Mouse (Mus musculus): ENCODE data around the gene Kansl1. TPM values are rescaled to one million over a fixed set of nuclear protein-coding genes. Genes with fewer than 3 reads are reported as not detected.

Kansl1 gene
- total RNA-seq, 4 experiments from 2014 or later = 18.5 to 22.2 (median 20.7) TPM

DNA sequence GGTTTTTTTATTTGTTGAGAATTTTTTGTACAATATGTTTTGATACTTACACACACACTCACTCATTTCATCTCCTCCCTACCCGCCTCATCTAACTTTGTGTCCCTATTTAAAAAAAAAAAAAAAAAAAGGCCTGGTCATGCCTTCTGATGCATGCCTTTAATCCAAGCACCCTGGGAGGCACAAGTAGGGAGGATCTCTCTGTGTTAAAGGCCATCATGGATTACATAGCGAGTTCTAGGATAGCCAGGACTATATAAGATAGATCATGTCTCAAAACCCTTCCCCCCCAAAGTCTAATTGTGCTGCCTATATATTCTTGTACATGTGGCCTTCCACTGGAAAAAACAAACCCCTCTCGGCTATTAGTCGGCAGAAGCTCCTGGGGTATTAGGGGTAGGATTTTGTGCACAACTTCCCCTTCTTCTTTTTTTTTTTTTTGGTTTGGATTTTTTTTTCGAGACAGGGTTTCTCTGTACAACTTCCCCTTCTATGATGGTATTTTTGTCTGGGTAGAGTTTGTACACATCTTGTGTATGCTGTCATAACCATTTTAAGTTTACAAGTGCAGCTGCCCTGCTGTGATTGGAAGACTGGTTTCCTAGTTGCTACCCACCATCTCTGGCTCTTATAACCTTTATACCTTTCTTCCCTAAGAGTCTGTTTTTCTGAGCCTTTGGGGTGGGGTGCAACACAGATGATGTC is 101.0 kb downstream of the Kansl1 start:
- DNase-seq (ENCODE audit: low spot score in 2 of 2) = no peak

- no peak for DNase-seq (ENCODE audit: low spot score in 2 of 2)
Measured at GRCm38 (mm10) chr11:104363823-104364600, 104.6 kb downstream of the Kansl1 start.

DNA sequence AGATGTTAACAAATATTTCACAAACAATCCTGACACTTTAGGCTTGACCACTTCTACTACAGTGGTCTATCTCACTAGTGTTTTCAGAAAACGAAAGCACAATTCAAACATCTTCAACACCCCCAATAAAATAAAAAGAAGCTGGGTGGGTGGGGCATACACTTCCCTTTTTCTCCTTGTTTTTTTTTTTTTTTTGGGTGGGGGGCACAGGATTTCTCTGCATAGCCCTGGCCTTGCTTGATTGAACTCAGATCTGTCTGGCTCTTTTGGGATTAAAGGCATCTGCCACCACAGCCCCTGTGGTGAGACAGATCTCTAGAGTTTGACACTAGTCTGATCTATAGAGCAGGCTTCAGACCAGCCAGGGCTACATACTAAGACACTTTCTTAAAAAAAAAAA is 106.0 kb downstream of the Kansl1 start:
- no peak for DNase-seq (ENCODE audit: low spot score in 2 of 2)

- DNase-seq (ENCODE audit: low spot score in 2 of 2) = no peak
Measured at GRCm38 (mm10) chr11:104361790-104362189, 106.9 kb downstream of the Kansl1 start.

DNA sequence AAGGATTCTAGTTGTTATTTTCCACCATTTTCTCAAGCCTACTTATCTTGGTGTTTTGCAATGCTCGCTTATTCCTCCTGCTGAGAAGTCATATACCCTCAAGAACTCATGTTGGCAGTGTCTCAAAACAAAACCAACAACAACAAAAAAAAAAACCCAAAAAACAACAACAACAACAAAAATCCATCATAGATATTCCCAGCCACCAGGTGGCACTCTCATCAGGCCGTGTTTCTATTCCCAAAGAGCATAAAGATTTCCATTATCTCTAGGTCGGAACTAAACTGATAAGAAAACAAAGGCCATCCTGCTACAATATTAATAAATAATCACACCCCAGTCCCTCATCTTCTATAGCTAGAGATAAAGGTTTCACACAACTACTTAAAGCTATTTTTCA is 121.7 kb downstream of the Kansl1 start:
- DNase-seq (ENCODE audit: low spot score in 2 of 2) = no peak

GRCm38 (mm10) chr11:104334946-104335345 is 133.7 kb downstream of the Kansl1 start:
- no peak for DNase-seq (ENCODE audit: low spot score in 2 of 2)

- DNase-seq (ENCODE audit: low spot score in 2 of 2) = no peak
Measured at GRCm38 (mm10) chr11:104334115-104334514, 134.5 kb downstream of the Kansl1 start.

DNA sequence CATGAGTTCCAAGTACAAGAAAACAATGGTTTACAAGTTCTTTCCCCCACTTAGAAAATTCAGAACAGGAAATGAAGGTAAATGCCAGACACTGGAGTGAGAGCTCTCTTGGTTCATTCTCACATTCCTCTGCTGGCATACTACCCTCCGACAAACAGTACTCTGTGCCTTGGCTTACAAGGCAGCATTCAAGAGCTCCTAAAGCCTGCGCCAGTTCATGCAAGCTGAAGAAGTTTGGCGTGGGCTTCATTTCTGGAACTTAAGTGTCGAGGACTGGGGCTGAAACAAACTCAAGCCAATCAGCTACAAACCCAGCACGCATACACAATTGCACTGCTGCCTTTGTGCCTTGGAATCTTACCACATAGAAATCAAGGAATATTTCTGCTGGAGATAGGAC is 136.6 kb downstream of the Kansl1 start:
- no peak for DNase-seq (ENCODE audit: low spot score in 2 of 2)

DNA sequence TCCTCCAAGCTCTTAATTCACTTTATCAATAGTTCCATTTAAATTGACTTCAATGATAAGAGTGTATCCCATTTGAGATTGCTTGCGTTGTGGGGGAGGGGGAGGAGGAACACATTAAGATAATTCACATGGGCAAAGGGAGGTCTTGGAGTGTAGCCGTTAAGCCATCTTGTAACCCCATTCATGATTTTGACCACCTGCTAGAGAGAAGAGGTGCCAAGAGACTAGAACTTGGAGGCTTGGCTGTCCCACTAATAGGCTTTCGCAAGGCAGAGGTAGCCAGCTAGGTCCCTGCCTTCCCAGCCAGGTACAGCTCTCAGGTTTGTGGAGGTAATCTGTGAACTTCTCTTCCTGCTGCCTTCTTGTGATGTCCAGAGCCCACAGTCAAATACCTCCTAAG is 137.5 kb downstream of the Kansl1 start:
- DNase-seq (ENCODE audit: low spot score in 2 of 2) = no peak

DNA sequence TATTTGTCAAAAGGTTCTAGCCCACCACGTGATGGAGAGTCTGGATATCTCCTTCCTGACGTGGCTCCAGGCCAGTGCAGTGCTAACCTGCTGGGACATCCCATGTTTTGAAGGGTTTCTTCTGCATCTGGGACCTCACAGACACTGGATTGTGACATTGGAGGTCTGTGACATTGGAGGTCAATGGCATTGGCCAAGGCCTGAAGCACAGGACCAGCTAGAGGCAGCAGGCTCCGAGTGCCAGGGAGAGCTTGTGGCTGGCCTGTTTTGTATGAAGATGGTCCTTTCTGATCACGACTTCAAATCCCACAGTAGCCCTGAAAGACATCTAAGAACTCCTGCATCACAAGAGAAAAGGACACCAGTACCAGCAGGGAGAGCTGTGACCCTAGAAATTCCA is 138.5 kb downstream of the Kansl1 start:
- no peak for DNase-seq (ENCODE audit: low spot score in 2 of 2)

DNA sequence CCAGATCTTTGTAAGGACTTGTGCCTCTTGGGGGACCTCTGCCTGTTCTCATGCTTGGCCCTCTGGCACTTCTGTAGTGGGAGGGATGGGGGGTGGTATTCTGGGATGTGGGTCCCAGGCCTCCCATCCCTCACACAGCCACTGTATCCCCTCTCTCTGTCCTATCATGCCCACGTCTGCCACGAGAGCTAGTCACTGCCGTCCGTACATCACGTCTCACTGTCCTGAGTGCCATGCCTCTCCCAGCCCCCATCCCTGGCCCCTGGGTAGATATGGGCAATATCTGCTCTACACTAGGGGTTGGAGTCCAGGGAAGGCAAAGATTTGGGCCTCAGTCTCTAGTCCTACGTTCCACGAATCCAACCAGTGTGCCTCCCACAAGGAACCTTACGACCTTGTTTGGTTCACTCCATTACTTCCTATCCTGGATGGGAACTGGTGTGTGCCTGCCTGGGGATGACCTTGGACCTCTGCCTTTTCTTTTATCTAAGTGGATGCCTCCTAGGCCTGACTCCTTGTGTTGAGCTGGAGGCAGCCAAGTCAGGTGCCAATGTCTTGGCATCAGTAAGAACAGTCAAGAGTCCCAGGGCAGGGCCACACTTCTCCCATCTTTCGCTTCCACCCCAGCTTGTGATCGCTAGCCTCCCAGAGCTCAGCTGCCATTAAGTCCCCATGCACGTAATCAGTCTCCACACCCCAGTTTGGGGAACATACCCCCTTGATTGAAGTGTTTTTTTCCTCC is 139.3 kb downstream of the Kansl1 start:
- no peak for DNase-seq (ENCODE audit: low spot score in 2 of 2)

- DNase-seq (ENCODE audit: low spot score in 2 of 2) = no peak
Measured at GRCm38 (mm10) chr11:104327946-104328345, 140.7 kb downstream of the Kansl1 start.

DNA sequence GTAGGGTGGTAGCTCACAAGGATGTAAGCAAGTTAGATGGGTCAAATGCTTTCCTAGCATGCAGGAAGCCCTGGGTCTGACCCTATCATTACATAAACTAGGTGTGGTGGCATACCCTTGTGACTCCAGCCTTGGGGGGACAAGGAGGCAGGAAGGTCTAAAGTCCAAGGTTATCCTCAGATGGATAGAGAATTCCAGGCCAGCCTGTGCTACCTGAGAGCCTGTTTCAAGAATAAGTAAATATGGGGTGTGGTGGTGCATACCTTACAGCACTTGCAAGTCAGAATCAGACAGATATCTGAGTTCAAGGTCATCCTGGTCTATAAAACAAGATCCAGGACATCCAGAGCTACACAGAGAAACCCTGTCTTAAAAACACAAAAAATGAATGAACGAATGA is 141.2 kb downstream of the Kansl1 start:
- no peak for DNase-seq (ENCODE audit: low spot score in 2 of 2)

DNA sequence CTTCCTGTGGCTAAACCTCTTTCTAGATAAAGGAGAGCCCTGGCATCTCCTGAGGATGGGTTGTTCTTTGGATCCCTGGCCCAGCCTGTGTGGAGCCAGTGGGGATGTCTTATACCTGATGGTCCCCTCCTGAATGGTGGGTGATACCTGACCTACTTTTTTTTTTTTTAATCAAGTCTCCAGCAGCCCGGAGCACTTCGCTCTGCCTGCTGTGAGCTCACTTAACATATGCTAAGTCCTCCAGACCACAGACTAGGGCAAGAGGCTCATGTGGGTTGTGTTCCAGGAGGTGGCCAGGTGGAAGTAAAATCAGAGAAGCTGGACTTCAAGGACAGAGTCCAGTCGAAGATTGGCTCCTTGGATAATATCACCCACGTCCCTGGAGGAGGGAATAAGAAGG is 146.5 kb downstream of the Kansl1 start:
- no peak for DNase-seq (ENCODE audit: low spot score in 2 of 2)

DNA sequence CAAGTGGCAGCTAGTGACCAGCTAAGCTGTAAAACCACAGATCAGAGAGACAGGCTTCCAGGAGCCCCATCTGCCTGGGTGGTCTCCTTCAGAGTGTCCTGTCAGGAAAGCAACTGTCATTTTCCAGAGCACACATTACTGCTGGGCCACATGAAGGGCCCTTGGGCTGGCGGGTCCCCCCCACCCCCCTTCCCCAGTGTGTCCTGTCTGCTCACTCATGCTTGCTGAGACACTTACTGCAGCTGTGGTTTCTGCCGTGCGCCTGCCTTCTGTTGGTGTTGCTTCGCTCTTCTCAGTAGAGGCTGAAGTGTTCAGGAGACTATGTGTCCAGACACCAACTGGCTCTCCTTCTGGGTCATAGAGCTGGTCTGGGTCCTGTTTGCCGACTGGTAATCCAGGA is 148.2 kb downstream of the Kansl1 start:
- no peak for DNase-seq (ENCODE audit: low spot score in 2 of 2)

GRCm38 (mm10) chr11:104318940-104319781 is 149.5 kb downstream of the Kansl1 start:
- no peak for DNase-seq (ENCODE audit: low spot score in 2 of 2)

DNA sequence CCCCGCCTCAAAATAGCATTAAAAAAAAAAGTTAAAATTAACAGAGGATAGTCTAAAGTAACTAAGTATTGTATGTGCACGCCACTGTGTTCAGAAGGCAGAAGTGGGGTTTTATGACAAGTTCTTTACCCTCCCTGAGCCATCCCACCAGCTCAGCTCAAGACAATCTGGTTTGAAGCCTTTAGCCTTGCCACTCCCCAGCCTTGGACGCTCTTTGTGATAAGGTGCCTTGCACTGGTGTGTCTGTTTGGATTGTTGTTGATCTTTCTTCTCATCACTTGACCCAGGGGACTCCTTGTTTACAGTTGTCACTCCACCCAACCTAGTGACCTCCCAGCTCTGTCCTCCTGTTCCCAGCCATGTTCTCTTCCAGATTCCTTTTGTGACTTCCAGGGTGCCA is 151.0 kb downstream of the Kansl1 start:
- DNase-seq (ENCODE audit: low spot score in 2 of 2) = no peak

DNA sequence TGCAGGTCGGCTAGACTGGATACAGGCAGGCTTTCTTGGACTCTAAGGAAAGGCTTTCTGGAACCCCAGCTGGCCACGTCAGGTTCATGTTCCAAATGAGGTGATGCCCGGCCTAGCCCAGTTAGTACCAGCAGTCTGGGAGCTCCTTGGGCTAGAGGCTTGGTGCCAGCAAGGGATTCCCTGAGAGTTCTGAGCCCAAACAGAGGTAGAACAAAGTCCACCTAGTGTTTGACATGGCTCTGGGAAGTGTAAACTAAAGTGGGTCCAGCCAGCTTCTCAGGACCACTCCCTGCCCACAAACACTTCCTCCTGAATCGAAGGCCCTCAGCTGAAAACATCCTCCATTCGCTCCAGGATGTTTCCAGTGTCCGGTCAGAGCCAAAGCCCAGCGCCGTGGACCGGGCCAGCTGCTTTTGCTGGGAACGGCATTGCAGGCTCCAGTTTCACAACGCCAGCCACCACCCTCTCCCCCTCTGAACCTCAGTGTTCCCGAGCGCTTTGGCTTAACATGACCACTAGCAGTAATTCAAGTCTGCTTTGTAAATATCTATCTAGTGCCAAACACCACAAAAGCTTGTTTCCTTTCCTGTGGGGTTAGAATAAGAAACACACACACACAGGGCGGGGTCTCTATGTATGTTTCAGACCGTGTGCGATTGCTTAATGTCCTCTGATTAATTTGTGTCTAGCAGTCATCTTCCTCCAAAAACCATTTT is 151.8 kb downstream of the Kansl1 start:
- DNase-seq (ENCODE audit: low spot score in 2 of 2) = peak; percentile 51 to 59

GRCm38 (mm10) chr11:104315703-104316102 is 153.0 kb downstream of the Kansl1 start:
- DNase-seq (ENCODE audit: low spot score in 2 of 2) = peak; percentile 39 to 47

DNA sequence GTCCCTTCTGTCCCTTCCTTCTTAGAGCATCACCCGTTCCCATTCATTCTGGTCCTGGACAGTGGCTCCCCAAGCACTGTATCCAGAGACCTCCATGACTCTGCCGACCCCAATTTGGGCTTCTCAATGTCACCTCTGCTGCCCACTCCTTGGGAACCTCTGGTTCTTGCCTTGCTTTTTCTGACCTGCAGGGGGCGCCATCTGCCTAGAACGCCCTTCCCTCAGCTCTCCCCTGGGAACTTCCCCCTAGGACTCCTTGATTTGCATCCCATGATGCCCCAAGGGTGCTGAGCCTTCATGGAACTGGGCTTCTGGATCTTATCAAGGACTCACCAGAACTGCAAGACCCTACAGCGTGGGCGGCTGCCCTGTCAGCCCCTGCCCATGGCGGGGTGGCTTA is 157.0 kb downstream of the Kansl1 start:
- no peak for DNase-seq (ENCODE audit: low spot score in 2 of 2)
